Mouse (Mus musculus) layer of hippocampus, adult 9-11 months (tissue): ENCODE data around the gene Igf2r.
A peak's percentile ranks its signal among the peaks of the same experiment; 100 is the strongest.

Source experiments
- DNase-seq: peaks from one replicate; pipeline ENCODE4 v3.0.0; 2022

Igf2r gene

DNA sequence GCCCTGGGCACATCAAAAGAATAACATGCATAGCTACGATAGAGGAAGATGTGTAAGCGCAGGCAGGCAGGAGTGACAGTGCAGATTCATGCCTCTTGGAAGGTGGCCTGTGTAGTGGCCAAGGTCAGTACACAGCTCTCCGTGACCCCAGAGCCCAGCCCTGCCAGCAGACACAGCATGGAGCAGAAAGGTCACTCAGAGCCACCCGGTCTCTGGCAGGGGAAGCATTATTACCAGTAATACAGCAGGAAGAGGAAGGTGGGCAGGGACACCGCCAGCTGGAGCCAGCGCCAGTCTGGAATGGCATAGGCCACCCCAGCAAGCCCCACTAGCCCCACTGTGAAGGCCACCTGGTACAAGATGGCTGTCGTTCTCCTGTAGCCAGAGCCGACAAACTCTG lies 105.3 kb downstream of the Igf2r start:
- no peak for DNase-seq

DNA sequence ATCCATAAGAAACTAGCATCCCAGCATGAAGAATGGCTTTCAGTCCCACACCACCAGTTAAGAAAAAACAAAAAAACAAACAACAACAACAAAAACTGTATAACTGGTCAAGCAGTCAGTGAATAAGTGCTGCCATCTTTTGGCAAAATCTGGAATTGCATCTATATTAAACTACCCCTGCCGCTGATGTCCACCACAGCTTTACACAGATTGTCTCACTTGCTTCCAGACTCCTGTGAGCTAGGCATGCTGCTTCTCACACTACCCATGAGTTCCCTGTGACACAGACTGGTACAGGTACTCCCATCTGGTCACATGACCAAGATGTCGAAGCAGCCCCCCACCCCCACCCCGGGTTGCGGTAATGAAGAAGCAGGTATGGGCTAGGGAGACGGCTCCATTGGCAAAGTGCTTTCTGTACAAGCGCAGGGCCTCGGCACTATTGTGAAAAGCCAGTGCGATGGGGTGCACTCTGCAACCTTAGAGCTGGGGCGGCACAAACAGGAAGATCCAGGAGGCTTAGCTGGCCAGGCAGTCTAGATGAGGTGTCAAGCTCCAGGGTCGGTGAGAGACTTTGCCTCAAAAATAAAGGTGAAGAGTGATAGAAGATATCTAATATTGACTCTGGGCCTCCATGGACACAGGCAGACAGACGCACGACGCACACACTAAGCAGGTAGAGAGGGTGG lies 108.7 kb downstream of the Igf2r start:
- no peak for DNase-seq

DNA sequence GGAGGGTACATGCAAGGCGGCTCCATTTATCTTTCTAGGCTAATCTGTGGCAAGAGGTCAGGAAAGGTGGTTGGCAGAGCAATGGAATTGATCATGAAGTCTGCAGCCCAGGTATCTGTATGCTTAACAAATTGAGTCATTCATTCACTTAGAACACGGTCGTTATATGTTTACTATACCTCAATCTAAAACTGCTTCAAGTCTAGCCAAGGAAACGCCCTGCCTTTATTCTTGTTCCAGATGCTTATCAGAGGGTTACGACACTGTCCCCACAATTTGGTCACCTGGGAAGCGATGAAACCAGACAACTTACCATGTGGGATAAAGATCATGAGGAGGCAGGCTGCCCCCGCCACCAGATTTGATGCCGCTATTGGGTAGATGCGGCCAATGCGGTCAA lies 110.2 kb downstream of the Igf2r start:
- DNase-seq, result no peak

DNA sequence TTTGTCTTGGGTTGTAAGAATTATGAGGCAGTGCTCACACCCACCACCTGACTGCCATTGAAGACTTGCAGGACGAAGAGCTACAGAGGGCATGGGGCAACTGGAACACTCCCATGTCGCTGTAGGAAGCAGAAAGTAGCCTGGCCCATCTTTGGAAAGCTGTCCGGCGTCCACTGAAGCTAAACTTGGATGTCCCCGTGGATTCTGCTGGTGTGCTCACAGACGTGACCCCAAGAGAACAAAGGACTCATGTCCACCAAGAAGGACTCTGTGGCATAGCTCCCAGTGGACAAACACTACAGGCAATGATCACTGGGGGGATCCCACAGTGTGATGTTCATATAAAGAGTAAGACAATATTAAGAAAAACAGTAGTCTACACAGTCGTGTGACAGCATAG lies 110.7 kb downstream of the Igf2r start:
- no peak for DNase-seq

DNA sequence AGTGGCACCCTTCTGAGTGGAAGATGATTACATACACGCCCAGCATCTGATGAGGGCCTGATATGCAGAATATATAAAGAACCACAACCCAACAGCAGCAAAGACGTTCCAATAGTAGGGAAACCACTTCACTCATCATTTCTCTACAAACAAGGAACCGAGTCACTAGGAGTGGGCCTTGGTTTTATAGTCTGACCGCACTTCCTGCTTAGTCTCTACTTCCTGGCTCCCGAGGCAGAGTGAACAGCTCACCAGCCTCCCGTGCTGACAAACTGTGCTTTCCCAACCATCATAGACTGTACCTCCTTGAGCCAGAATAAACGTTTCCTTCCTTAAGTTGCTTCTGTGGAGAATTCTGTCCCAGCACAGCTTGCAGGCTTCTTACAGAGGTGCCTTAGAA lies 113.6 kb downstream of the Igf2r start:
- no peak for DNase-seq

DNA sequence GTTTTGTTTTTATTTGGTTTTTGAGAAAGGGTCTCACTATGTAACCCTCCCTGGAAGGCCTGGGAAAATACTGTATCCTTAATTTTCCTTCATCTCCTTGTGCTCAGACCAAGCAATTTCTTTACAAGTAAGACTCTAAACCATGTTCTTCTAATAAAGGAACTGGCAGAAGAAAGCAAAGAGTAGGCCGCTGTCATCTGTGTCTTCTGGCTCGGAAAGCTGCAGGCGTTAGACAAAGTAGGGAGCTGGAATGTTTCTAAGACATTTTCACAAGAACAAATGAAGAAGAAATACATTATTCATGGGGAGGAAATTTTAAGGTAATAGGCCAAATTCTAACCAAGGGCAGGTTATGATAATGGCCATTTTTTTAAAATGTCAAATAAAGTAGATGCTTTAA lies 115.4 kb downstream of the Igf2r start:
- DNase-seq, result peak; percentile 47

DNA sequence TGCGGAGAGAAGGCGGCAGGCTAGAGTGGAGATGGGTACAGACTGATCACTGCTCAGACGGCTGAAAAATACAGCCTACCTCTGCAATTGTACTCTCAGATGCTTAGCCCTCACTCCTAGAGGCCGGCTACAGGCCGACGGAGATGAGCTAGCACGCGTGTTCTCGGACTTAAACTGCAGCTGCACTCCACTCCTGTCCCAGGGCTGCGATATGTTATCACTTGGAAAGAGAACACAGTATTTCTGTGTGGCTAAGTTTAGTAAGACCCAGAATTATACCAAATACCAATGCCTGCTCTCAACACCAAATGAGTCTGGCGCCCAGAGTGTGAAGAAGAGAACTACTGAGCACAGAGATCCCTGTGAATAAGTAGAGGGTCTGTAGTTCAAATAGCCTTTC lies 116.9 kb downstream of the Igf2r start:
- DNase-seq, result no peak

DNA sequence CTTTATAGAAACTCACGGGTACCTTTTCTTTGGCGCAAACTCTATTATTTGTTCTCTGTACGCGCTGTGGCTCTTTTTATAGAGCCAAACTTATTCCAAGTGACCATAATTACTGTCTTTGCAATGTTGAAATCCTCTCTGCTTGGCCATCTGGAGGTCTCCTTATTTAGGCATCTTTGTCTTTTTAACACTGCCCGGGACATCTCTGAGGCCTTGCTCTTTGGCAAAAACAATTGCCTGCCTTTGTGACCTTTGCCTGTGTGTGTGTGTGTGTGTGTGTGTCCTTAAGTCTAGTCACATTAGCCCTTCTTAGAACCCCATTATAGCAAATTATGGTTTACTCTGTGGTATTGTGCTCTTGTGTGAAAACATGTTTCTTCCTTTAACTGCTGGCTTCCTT lies 124.0 kb downstream of the Igf2r start:
- DNase-seq, result no peak

DNA sequence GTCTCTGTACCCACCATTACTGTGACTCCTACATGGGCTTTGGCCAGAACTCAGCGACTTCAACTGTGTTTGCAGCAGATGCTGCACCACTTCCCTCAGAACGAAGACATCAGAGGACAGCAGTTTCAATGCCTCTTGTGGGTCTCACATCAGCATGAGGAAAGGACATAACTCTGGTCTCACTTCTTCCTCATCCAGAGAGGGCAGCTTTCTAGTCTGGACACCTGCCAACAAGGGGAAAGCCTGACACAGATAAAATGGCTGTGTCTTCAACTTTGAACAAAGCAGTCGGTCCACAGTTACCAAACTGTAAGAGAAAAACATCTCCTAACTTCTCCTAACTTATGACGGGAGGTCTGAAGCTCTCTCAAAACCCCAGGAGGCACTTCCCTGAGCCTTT lies 128.4 kb downstream of the Igf2r start:
- DNase-seq, result no peak

DNA sequence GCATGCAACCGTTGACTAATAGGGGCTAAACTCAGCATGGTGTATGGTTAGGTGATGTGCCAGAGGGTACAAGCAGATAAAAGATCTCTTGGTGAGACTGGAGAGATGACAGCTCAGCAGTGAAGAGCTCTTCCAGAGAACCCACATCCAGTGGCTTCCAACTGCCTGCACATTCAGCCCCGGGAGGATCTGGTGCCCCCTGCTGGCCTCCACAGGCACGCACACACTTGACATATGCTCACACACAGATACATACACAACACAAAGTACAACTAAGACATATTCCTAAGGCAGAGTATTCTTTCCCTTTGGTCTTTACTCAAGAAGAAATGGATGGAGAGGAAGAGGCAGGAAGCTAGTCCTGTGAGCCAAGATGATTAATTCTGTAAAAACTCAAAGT lies 129.9 kb downstream of the Igf2r start:
- no peak for DNase-seq

DNA sequence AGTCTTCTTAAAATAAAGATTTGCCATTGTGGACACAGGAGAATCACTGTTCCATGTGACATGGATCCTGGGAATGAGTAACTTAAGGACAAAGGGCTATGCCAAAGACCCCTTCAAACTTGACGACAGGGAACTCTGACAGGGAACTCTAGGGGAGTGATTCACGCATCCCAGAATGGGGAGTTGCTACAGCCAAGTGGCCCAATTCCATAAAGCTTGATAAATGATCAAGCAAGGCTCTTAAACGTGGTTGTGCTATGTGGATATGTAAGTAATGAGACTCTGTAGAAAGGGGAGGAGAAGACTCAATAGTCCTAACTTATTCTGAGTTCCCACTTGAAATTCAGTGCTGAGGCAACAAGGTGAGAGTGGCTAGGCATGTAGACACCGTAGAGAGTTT lies 134.7 kb downstream of the Igf2r start:
- DNase-seq, result no peak
